Mouse (Mus musculus) bone marrow, adult 2 months (tissue): ENCODE results near the gene Fam126b.

Source experiments
- CTCF ChIP-seq: fragments of 200-500 bp; IDR thresholded peaks from 2 replicates; pipeline ENCODE4 v1.5.1; 2011; ENCODE audit warnings: low read length, control low read depth; ENCODE audit not compliant: control insufficient read depth, insufficient read depth
- POLR2A ChIP-seq: fragments of 200-500 bp; IDR thresholded peaks from 2 replicates; pipeline ENCODE4 v1.6.1; 2011; ENCODE audit warnings: low read depth, mild to moderate bottlenecking, control low read depth, low read length, borderline replicate concordance; ENCODE audit not compliant: control insufficient read depth

GRCm38 (mm10) chr1:58541386-58541785 lies 44.7 kb downstream of the Fam126b start:
- TF ChIP-seq CTCF (no peak), POLR2A (no peak)
